Mouse (Mus musculus) gastrocnemius, postnatal 4 days (tissue): ENCODE results near the gene Jade1. TPM values are rescaled to one million over a fixed set of nuclear protein-coding genes. Genes with fewer than 3 reads are reported as not detected.
A peak's percentile ranks its signal among the peaks of the same experiment; 100 is the strongest.

Source experiments
- DNase-seq, 2 experiments: peaks; one replicate each; pipeline ENCODE4 v3.0.0; 2021 to 2022; ENCODE audit warnings: low spot score in 2 of 2, mixed read lengths in 2 of 2
- total RNA-seq, 2 experiments: library from RNA; stranded (reverse); gene quantifications; 2 replicates each; pipeline ENCODE4 v1.2.3; 2021

Jade1 gene
- total RNA-seq, 2 experiments from 2014 or later = 36.6 to 37.3 TPM

GRCm38 (mm10) chr3:41547289-41547688, 8.2 kb upstream of the Jade1 start:
- DNase-seq = no peak

- DNase-seq = no peak
Observed at GRCm38 (mm10) chr3:41548238-41548637, 7.3 kb upstream of the Jade1 start.

GRCm38 (mm10) chr3:41551671-41552070, 3.9 kb upstream of the Jade1 start:
- no peak for DNase-seq

GRCm38 (mm10) chr3:41552777-41553548, 2.6 kb upstream of the Jade1 start:
- DNase-seq = no peak

GRCm38 (mm10) chr3:41553681-41554080, 1.9 kb upstream of the Jade1 start:
- no peak for DNase-seq

GRCm38 (mm10) chr3:41554480-41555475, 753 bp upstream of the Jade1 start:
- DNase-seq = no peak

GRCm38 (mm10) chr3:41556451-41557266, 1.1 kb downstream of the Jade1 start:
- DNase-seq = no peak

GRCm38 (mm10) chr3:41557267-41557995, 1.9 kb downstream of the Jade1 start:
- DNase-seq = no peak

- DNase-seq = no peak
Observed at GRCm38 (mm10) chr3:41560489-41560888, 5.0 kb downstream of the Jade1 start.

- DNase-seq = no peak
Observed at GRCm38 (mm10) chr3:41561787-41562186, 6.3 kb downstream of the Jade1 start.

- DNase-seq = peak; percentile 70 to 83
Observed at GRCm38 (mm10) chr3:41563211-41563931, 7.8 kb downstream of the Jade1 start.

- no peak for DNase-seq
Observed at GRCm38 (mm10) chr3:41563997-41564396, 8.5 kb downstream of the Jade1 start.

GRCm38 (mm10) chr3:41564471-41565213, 9.1 kb downstream of the Jade1 start:
- DNase-seq = peak; percentile 36 to 59

- peak; percentile 81 to 87 for DNase-seq
Observed at GRCm38 (mm10) chr3:41565410-41565823, 9.9 kb downstream of the Jade1 start.

- peak; percentile 75 to 86 for DNase-seq
Observed at GRCm38 (mm10) chr3:41565955-41566354, 10.4 kb downstream of the Jade1 start.

GRCm38 (mm10) chr3:41569943-41570342, 14.4 kb downstream of the Jade1 start:
- no peak for DNase-seq

GRCm38 (mm10) chr3:41572131-41572530, 16.6 kb downstream of the Jade1 start:
- no peak for DNase-seq

GRCm38 (mm10) chr3:41572968-41573367, 17.4 kb downstream of the Jade1 start:
- DNase-seq = no peak

GRCm38 (mm10) chr3:41574208-41574607, 18.7 kb downstream of the Jade1 start:
- no peak for DNase-seq
